Mouse (Mus musculus) gastrocnemius, adult 8-10 months (tissue): ENCODE results near the gene Mpst. TPM values are rescaled to one million over a fixed set of nuclear protein-coding genes. Genes with fewer than 3 reads are reported as not detected.
A peak's percentile ranks its signal among the peaks of the same experiment; 100 is the strongest.

ENCODE experiments used
- DNase-seq, 2 experiments: peaks; one replicate each; pipeline ENCODE4 v3.0.0; 2022; ENCODE audit warnings: low spot score in 2 of 2
- total RNA-seq, 4 experiments: library from RNA; stranded (reverse); gene quantifications; 2 replicates each; pipeline ENCODE4 v1.2.4; 2022

Gene Mpst
- total RNA-seq, 4 experiments from 2014 or later, result 58.9 to 65.3 (median 59.7) TPM

DNA sequence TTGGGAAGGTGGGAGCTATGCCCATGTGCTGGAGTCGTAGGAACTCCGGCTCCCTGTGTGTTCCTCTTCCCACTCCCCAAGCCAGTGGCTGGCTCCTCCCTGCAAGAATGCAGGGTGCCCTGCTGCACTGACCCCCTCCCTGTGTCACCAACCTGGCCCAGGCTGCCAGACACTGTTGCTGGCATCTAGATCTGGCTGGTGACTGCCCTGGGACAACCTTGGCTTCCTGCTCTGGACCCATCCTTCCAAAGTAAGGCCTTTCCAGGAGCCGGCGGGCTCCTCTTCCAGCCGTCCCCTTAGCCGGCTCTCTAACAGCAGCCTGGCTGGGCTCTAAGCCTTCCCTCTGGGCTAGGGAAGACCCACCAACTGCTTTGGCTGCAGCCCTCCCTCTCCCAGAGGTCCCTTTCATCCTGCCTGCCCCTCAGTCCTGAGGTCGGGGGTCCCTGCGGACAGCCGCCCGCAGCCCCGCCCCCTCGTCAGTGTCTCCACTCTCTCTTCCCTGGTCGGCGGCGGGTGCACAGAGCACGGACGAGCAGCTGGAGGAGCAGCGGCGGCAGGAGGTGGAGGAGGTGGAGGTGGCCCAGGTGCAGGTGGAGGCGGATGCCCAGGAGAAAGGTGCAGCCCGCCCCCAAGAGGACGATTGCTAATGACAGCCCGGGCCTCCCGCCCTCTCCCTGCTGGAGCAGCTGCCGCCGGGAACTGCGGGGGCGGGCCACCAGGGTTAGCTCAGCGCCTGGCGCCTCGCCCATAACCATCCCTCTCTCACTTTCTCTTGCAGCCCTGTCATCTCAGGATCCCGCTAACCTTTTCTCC, 30.4 kb downstream of the Mpst start:
- peak; percentile 74 to 83 for DNase-seq

DNA sequence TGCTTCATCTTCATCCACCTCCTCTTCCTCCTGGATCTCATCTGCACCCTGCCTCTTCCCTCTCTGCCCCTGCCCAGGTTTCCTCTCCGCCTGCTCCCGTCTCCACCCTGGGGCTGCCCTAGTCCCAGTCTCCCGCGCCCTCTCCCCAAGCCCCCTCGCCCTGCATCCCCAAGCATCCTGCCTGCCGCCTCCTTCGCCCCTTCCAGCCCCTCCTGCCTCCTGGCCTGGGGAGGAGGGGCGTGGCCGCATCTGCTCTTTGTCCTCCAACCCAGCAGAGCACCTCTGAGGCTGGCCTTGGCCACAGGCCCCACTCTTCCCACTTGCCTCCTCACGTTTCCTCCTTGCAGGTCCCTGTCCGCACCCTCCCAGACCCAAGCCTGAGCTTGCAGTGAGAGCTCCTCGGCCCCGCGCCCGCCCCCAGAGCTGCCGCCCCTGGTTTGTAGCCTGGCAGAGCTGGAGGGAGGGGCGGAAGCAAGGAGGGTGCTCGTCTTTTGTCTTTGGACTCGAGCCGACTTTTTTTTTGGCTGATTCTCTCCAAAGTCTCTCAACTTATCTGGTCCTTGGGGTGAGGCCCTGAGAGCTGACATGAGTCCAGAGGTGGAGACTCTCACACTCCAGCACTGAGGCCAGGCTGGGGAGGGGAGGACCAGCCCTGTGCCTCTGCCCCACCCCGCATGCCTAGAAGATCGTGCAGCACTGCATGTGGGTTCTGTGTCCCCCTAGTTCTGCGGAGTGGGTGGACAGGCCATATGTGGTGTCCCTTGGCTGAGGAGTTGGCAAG, 31.2 kb downstream of the Mpst start:
- DNase-seq, result peak in 1 of 2 experiments; percentile 50

DNA sequence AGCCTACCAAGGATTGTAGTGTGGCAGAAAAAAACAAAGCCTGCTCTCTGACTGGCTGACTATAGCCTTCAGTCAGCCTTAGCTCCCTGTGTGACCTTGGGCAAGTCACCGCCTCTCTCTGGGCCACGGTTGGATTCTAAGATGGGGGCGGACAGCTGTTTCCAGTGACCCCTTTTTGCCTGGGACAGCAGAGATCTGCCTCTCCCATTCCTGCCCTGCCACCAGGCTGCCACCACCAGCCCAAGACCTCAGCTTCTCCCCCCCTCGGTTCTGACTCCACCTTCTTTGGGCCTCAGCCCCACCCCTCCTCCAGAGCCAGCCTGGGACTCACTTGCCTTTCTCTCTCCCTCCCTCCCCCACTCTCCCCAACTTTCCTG, 31.8 kb downstream of the Mpst start:
- DNase-seq, result no peak

DNA sequence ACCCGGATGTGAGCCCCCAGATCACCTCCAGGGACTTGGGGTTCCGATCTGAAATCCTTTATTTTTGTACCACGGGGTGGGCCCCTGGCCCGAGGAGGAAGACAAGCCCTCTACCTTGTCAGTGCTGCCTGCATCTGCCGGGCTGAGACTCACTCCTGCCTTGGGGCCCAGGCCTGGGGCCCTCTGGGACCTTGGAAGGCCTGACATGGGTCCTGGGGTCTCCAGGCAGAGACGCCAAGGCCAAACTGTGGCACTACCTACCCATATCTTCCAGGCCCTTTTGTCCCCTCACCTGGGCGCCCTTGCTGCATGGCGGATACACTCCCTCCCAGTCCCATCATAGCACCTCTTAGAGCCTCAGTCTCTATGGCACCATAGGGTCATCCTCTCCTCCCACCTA, 32.3 kb downstream of the Mpst start:
- DNase-seq, result no peak

DNA sequence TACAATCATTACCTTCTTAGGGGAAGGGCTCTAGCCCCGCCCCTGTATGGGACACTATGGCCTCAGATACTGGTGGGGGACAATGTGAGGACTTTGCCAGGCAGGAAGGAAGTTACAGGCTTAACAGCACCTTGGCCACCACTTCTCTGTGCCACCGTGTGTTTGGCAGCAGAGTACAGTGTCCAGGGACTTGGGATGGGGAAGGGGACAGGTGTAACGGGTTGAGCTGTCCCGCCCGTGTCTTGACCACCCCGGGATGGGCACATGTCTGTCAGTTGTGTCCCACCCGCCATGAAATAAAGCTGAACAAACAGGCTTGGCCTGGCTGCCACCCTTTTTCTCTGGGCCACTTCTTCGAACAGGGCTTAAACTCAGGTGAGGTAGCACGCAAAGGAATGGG, 32.8 kb downstream of the Mpst start:
- no peak for DNase-seq

DNA sequence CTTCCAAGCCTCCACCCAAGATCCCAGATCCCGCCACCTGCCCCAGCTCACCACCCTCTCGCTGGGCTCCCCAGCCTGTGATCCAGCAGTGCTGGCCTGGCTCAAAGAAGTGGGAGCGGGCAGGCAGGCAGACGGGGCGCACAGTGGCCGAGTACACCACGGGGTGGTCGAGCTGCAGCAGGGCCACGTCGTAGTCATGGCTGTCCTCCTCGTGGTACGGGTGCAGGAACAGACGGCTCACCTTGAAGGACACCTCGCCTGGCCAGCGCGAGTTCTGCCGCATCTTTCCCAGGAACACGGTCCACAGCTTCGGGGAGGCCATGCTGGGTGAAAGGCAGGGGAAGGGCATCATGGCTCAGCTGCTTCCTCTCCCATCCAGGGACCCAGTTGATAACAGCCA, 36.0 kb downstream of the Mpst start:
- DNase-seq, result no peak

DNA sequence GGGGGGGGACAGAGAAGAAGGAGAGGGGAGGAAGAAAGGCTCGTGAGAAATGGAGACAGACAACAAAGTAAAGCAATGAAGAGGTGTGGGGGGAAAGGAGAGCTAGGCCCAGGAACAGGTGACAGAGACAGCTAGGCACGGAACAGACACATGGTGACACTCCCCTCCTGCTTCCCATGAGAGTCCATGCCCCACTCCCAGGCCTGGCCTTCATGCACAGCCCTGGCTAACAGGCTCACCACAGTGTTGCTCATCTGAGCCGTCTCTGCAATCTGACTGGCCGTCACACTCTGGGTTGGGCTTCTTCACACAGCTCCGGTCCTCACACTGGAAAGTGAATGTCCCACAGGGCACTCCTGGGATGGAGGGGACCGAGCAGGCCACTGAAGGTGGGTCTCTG, 37.6 kb downstream of the Mpst start:
- no peak for DNase-seq

DNA sequence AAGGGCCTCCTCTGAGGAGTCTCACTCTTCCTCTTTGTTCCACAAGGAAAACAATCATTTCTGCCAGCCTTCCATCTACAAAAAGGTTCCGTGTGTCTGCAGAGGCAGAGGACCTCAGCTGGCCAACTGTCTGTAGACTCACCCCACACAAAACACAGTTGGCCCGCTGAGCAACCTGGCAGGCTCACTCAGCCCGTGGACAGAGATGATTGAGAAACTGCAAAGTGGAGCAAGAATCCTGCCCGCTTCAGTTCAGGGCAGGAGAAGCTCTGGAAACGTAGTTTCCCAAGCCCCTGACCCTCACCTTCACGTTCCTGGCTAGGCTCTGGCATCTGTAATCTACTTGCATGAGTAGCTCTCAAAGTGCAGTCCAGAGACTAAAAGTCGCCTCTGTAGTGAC, 40.9 kb downstream of the Mpst start:
- DNase-seq, result no peak

DNA sequence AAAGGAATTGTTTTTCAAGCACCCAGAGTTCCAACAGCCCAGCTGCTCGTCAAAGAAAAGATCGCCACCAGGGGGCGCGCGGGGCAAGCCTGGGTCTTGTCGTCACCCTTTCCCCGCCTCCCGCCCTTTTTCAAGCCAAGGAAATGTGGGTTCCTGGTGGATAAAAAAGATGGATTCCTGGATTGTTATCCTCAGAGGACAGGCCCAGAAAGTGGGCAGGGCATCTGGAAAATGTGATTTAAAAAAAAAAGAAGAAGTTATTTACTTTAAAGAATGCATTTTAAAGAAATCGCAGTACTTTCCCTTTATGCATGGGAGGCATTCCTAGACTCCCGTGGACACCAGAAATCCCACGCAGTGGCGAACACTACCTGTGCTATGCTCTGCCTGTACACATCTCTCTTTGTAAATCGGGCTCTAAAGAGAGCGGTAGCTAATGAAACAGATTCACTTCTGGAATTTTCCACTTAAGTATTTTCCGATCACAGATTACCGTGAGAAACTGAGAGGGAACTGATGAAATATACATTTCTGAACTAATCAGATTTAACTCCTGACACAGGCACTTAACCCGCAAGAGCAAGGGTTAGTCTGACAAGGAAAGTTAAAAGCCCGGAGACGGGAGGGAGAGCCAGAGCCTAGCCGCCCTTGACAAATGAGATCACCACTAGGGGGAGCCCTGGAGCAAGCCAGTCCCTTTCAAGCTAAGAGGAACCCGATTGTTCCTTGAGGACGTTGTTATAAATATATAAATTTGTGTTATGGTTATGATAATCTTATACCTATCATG, 41.7 kb downstream of the Mpst start:
- peak; percentile 92 to 94 for DNase-seq

DNA sequence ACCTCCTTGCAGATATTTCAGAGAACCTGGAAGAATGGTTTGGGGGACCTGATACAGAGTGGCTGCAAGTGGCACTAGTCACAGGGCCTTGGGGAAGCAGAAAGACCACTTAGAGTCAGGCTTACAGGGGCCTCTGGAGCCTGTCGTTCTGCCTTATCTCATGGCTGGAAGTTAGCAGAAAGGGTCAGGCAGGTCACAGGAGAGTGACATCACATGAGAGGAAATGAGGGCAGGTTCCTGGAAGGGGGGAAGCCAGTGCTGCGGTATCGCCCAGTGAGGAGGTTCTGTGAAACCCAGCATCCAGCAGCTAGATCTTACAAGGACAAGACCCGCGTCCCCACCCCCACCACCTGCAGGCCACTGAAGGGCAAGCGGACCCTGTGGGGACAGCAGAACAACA, 42.9 kb downstream of the Mpst start:
- DNase-seq, result no peak

DNA sequence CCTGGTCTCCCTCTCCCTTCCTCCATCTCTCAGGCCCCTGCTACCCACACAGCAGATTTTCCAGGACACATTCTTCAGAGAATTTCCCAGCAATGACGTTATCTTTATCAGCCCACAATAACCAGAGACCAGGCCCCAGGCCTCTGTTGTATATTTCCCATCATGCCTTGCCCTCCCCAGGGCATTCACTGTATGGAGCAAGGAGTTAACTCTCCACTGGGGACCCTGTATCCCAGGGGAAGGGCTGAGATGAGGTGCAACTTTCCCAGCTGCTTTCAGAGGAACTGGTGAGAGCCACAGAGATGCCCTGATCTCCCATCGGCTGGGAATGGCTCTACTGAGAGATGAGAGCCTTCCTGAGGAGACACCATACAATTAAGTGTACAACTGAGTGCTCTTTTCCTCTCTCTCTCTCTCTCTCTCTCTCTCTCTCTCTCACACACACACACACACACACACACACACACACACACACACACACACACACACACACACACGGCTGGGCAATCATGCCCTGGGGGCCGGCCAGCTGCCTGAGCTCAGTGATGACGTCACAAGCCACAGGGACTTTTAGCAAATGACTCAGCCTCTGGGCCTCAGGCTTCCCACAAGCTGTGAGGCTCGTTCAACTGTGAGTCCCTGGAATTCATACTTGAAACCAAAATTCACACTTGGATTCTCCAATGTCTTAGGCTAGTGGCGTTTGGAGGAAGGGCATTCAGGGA, 43.6 kb downstream of the Mpst start:
- peak in 1 of 2 experiments; percentile 44 for DNase-seq

DNA sequence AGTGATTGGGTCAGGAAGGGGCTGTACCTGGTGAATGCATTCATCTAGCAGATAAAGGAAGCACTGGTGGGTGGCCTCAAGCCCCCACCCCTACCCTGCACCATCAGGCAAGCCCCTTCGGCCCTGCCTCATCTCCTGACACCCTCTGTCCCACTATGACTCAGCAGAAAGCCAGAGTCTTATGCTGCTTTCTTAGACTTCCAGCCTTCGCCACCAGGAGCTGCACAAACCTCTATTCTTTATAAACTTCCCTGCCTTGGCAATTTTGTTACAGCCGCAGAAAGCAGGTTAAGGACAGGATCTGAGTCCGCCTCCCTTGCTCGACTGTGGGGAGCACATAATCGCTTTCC, 44.2 kb downstream of the Mpst start:
- DNase-seq, result no peak

DNA sequence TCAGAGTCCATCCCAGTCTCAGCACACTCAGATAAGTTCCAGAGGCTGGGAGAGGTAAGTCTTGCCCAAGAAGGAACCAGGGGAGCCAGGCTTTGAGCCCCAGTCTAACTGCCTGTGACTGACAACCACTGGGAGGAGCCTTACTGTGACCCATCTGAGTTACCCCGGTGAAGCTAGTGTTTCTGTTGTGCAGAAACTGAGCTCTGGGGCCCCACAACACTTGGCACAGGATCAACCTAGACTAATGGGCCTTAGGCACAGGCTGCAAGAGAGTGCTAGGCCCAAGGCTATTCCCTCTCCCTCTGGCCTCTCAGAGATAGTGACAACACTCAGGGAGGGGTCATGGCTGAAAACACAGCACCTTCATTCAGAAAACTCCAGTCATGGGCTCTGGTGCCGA, 45.0 kb downstream of the Mpst start:
- DNase-seq, result no peak

DNA sequence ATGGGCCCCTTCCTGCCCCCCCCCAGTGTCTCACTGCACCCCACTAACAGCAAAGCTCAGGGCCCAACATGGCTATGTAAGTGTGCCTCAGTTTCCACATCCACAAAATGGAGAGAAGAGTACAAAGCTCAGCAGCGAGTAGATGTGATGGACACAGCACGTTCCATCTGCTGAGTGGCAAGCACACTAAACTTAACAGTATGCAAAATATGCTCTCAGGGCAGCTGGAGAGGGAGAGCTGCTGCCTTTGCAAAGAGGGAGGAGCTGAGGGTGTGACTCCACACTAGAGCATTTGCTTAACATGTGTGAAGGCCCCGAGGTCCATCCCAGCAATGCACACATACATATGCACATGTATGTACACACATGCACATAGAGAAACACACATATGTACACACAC, 46.7 kb downstream of the Mpst start:
- no peak for DNase-seq

DNA sequence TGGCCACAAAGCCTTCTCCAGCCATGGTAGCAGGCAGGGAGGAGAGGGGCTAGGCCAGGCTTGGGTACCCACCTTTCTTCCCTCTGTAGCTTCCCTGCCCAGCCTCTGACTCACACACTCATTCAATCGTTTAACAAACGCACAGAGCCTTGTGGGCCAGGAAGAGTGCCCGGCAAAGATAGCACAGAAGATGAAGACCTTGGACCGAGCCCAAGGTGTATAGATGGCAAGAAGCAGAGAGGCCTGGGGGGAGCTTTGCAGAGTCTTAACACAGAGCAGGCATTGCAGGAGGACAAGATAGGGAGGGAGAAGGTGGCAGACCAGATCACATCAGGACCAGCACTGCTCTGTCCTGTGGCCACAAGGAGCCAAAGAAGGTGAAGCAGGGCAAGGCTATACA, 49.0 kb downstream of the Mpst start:
- no peak for DNase-seq

DNA sequence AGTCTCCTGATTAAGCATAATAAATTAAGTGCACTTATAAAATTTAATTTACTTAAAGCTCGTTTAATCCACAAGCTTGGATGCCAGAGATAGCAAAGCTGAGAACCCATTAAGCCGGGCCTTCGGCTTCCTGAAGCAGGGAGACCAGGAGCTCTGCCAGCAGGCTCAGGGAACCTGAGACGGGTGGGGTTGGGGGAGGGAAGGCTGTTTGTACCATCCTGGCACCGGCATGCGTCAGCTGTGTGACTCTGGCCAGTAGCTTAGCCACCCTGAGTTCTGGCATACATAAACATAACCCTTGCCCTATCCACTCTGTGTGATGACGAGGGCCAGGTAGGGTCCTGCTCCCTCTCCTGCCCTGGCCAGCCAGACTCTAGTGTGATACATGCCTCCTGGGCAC, 49.8 kb downstream of the Mpst start:
- DNase-seq, result peak; percentile 56 to 69

DNA sequence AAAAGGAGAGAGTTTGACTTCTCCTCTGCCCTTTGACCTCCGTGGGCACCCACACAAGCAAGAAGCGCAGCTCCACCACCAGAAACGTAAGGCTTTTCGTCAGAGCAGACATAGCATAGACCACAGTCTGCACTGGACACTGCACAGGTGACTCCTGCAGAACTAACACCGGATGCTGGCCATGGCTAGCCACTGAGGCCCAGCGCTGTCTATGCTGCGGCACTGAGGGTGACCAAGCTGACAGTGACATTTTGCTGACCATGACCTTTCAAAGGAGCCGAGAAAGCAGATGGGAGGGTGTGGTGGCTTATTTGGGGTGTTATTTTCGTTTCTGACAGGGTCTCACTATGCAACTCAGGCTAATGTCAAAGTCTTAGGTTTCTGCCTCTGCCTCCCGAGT, 51.0 kb downstream of the Mpst start:
- DNase-seq, result no peak

DNA sequence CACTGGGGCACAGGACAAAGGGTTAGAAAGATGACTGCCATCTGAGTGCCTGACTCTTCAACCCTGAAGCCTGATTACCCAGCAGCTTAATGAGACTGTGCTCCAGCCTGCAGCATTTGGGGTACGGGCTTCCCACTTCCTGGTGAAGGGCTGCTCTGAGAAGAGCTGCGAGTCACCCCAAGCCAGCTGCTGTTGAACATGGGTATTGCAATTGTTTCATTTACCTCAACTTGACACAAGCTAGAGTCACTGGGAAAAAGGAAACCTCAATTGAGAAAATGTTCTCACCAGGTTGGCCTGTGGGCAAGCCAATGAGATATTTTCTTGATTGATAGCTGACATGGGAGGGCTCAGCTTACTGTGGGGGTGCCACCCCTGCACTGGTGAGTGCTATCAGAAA, 56.8 kb downstream of the Mpst start:
- DNase-seq, result no peak
